Mouse (Mus musculus): Measurements from ENCODE around the gene Fancc. TPM values are rescaled to one million over a fixed set of nuclear protein-coding genes. Genes with fewer than 3 reads are reported as not detected.

The Fancc gene
- polyA plus RNA-seq, 1 experiment from 2014 or later, result 15.8 TPM

- Histone ChIP-seq H3K9me3 (no peaks in the 10 kb centered on the region), H3K36me3 (no peaks in the 10 kb centered on the region), H3K27me3 (ENCODE audit: insufficient read depth, poor library complexity, severe bottlenecking) (peaks cover 14% of the 10 kb centered on the region), H3K4me3 (peak overlapping the region; percentile 62), H3K27ac (peak overlapping the region; percentile 76), H3K4me1 (peaks cover 36% of the 10 kb centered on the region)
- WGBS, result 5% methylated on average over 16 of the region's 16 CpGs
- DNase-seq (ENCODE audit: low spot score), result no peak
These were observed 225.0 kb downstream of the Fancc start for GRCm38 (mm10) chr13:63272017-63272601.

- no peak overlapping the region for H3K27ac ChIP-seq
- H3K9me3 ChIP-seq, result no peaks in the 10 kb centered on the region
- WGBS, result 34% methylated on average over 5 of the region's 5 CpGs
- DNase-seq (ENCODE audit: low spot score), result no peak
- no peaks in the 10 kb centered on the region for H3K36me3 ChIP-seq
- peaks cover 34% of the 10 kb centered on the region for H3K4me1 ChIP-seq
- H3K27me3 ChIP-seq (ENCODE audit: insufficient read depth, poor library complexity, severe bottlenecking), result peaks cover 14% of the 10 kb centered on the region
- H3K4me3 ChIP-seq, result no peak overlapping the region
These were observed 226.9 kb downstream of the Fancc start for GRCm38 (mm10) chr13:63270191-63270590.

GRCm38 (mm10) chr13:63268776-63269175, 228.3 kb downstream of the Fancc start:
- peaks cover 14% of the 10 kb centered on the region for H3K27me3 ChIP-seq (ENCODE audit: insufficient read depth, poor library complexity, severe bottlenecking)
- no peak overlapping the region for H3K27ac ChIP-seq
- 71% methylated on average over 1 of the region's 1 CpGs for WGBS
- H3K9me3 ChIP-seq, result no peaks in the 10 kb centered on the region
- peaks cover 34% of the 10 kb centered on the region for H3K4me1 ChIP-seq
- H3K4me3 ChIP-seq, result no peak overlapping the region
- no peaks in the 10 kb centered on the region for H3K36me3 ChIP-seq
- no peak for DNase-seq (ENCODE audit: low spot score)

GRCm38 (mm10) chr13:63268371-63268770, 228.7 kb downstream of the Fancc start:
- WGBS, result 83% methylated on average over 4 of the region's 4 CpGs
- no peak overlapping the region for H3K4me3 ChIP-seq
- H3K27me3 ChIP-seq (ENCODE audit: insufficient read depth, poor library complexity, severe bottlenecking), result peaks cover 14% of the 10 kb centered on the region
- peaks cover 34% of the 10 kb centered on the region for H3K4me1 ChIP-seq
- H3K27ac ChIP-seq, result no peak overlapping the region
- peaks cover 4% of the 10 kb centered on the region; the same call in 1 of the 2 replicates for H3K36me3 ChIP-seq
- H3K9me3 ChIP-seq, result no peaks in the 10 kb centered on the region
- DNase-seq (ENCODE audit: low spot score), result no peak

GRCm38 (mm10) chr13:63262168-63262957, 234.7 kb downstream of the Fancc start:
- Histone ChIP-seq H3K27ac (peak overlapping the region; percentile 81; the same call in 1 of the 2 replicates), H3K36me3 (peaks cover 20% of the 10 kb centered on the region; the same call in 1 of the 2 replicates), H3K4me3 (no peak overlapping the region), H3K27me3 (ENCODE audit: insufficient read depth, poor library complexity, severe bottlenecking) (no peaks in the 10 kb centered on the region), H3K9me3 (no peaks in the 10 kb centered on the region), H3K4me1 (peaks cover 46% of the 10 kb centered on the region)
- 80% methylated on average over 1 of the region's 1 CpGs for WGBS
- no peak for DNase-seq (ENCODE audit: low spot score)

- Histone ChIP-seq H3K27ac (peak overlapping the region; percentile 81), H3K9me3 (no peaks in the 10 kb centered on the region), H3K4me1 (peaks cover 48% of the 10 kb centered on the region), H3K36me3 (peaks cover 27% of the 10 kb centered on the region; the same call in 1 of the 2 replicates), H3K27me3 (ENCODE audit: insufficient read depth, poor library complexity, severe bottlenecking) (no peaks in the 10 kb centered on the region), H3K4me3 (no peak overlapping the region)
- 92% methylated on average over 3 of the region's 3 CpGs for WGBS
- no peak for DNase-seq (ENCODE audit: low spot score)
These were observed 235.4 kb downstream of the Fancc start for GRCm38 (mm10) chr13:63261676-63262075.

- 56% methylated on average over 18 of the region's 18 CpGs for WGBS
- Histone ChIP-seq H3K4me3 (no peak overlapping the region), H3K36me3 (peaks cover 28% of the 10 kb centered on the region; the same call in 1 of the 2 replicates), H3K27ac (peak overlapping the region; percentile 81), H3K9me3 (no peaks in the 10 kb centered on the region), H3K27me3 (ENCODE audit: insufficient read depth, poor library complexity, severe bottlenecking) (no peaks in the 10 kb centered on the region), H3K4me1 (peaks cover 49% of the 10 kb centered on the region)
- DNase-seq (ENCODE audit: low spot score), result no peak
These were observed 236.1 kb downstream of the Fancc start for GRCm38 (mm10) chr13:63260753-63261631.

GRCm38 (mm10) chr13:63260133-63260532, 236.9 kb downstream of the Fancc start:
- H3K27ac ChIP-seq, result peak overlapping the region; percentile 81
- peaks cover 28% of the 10 kb centered on the region; the same call in 1 of the 2 replicates for H3K36me3 ChIP-seq
- peaks cover 55% of the 10 kb centered on the region for H3K4me1 ChIP-seq
- no peaks in the 10 kb centered on the region for H3K27me3 ChIP-seq (ENCODE audit: insufficient read depth, poor library complexity, severe bottlenecking)
- H3K9me3 ChIP-seq, result no peaks in the 10 kb centered on the region
- no peak overlapping the region for H3K4me3 ChIP-seq
- WGBS, result 20% methylated on average over 4 of the region's 4 CpGs
- DNase-seq (ENCODE audit: low spot score), result no peak

GRCm38 (mm10) chr13:63258671-63259070, 238.4 kb downstream of the Fancc start:
- Histone ChIP-seq H3K27me3 (ENCODE audit: insufficient read depth, poor library complexity, severe bottlenecking) (no peaks in the 10 kb centered on the region), H3K36me3 (peaks cover 32% of the 10 kb centered on the region; the same call in 1 of the 2 replicates), H3K27ac (peak overlapping the region; percentile 6; the same call in 1 of the 2 replicates), H3K9me3 (no peaks in the 10 kb centered on the region), H3K4me3 (no peak overlapping the region), H3K4me1 (peaks cover 63% of the 10 kb centered on the region)
- WGBS, result 86% methylated on average over 4 of the region's 4 CpGs
- no peak for DNase-seq (ENCODE audit: low spot score)

GRCm38 (mm10) chr13:63258167-63258582, 238.9 kb downstream of the Fancc start:
- peaks cover 28% of the 10 kb centered on the region; the same call in 1 of the 2 replicates for H3K36me3 ChIP-seq
- 68% methylated on average over 6 of the region's 6 CpGs for WGBS
- H3K4me3 ChIP-seq, result no peak overlapping the region
- H3K27me3 ChIP-seq (ENCODE audit: insufficient read depth, poor library complexity, severe bottlenecking), result no peaks in the 10 kb centered on the region
- DNase-seq (ENCODE audit: low spot score), result no peak
- H3K27ac ChIP-seq, result peak overlapping the region; percentile 6; the same call in 1 of the 2 replicates
- H3K9me3 ChIP-seq, result no peaks in the 10 kb centered on the region
- H3K4me1 ChIP-seq, result peaks cover 68% of the 10 kb centered on the region

GRCm38 (mm10) chr13:63256807-63257206, 240.3 kb downstream of the Fancc start:
- Histone ChIP-seq H3K36me3 (peaks cover 21% of the 10 kb centered on the region; the same call in 1 of the 2 replicates), H3K4me1 (peaks cover 76% of the 10 kb centered on the region), H3K9me3 (no peaks in the 10 kb centered on the region), H3K27ac (no peak overlapping the region), H3K27me3 (ENCODE audit: insufficient read depth, poor library complexity, severe bottlenecking) (no peaks in the 10 kb centered on the region), H3K4me3 (no peak overlapping the region)
- DNase-seq (ENCODE audit: low spot score), result peak; percentile 83
- WGBS, result 64% methylated on average over 7 of the region's 7 CpGs

GRCm38 (mm10) chr13:63256146-63256545, 240.9 kb downstream of the Fancc start:
- H3K36me3 ChIP-seq, result peaks cover 18% of the 10 kb centered on the region; the same call in 1 of the 2 replicates
- H3K4me1 ChIP-seq, result peaks cover 76% of the 10 kb centered on the region
- H3K9me3 ChIP-seq, result no peaks in the 10 kb centered on the region
- no peak overlapping the region for H3K4me3 ChIP-seq
- 89% methylated on average over 6 of the region's 6 CpGs for WGBS
- no peaks in the 10 kb centered on the region for H3K27me3 ChIP-seq (ENCODE audit: insufficient read depth, poor library complexity, severe bottlenecking)
- peak overlapping the region; percentile 18; the same call in 1 of the 2 replicates for H3K27ac ChIP-seq
- no peak for DNase-seq (ENCODE audit: low spot score)
